Mouse (Mus musculus): ENCODE data around the gene 1700069L16Rik. TPM values are rescaled to one million over a fixed set of nuclear protein-coding genes. Genes with fewer than 3 reads are reported as not detected.

The 1700069L16Rik gene
- total RNA-seq, 2 experiments from 2014 or later: not detected

- no peak for DNase-seq (ENCODE audit: extremely low spot score in 1 of 2, low spot score in 1 of 2)
Measured at GRCm38 (mm10) chr5:113735023-113735344, 10.4 kb upstream of the 1700069L16Rik start.

GRCm38 (mm10) chr5:113734376-113734775 is 9.8 kb upstream of the 1700069L16Rik start:
- DNase-seq (ENCODE audit: extremely low spot score in 1 of 2, low spot score in 1 of 2): no peak

GRCm38 (mm10) chr5:113732182-113732581 is 7.6 kb upstream of the 1700069L16Rik start:
- peak; percentile 51 to 79 for DNase-seq (ENCODE audit: extremely low spot score in 1 of 2, low spot score in 1 of 2)

DNA sequence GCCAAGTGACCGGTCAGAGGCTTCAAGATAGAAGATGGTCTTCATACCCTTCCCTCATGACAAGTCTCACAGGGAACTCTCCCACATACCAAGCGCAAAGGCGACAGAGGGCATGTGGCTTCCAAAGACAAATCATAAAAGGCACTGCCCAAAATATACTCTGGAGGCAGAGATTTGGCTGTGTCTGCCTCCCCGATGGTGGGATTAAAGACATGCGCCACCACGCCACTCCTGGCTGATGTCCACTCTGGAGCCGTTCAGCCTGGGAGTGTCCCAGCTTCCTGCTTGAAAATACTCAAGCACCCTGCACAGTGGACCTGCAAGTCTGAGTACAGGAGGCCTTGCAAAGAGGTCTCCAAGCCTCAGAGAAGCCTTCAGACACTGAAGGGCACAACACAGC is 6.6 kb upstream of the 1700069L16Rik start:
- DNase-seq (ENCODE audit: extremely low spot score in 1 of 2, low spot score in 1 of 2): no peak

DNA sequence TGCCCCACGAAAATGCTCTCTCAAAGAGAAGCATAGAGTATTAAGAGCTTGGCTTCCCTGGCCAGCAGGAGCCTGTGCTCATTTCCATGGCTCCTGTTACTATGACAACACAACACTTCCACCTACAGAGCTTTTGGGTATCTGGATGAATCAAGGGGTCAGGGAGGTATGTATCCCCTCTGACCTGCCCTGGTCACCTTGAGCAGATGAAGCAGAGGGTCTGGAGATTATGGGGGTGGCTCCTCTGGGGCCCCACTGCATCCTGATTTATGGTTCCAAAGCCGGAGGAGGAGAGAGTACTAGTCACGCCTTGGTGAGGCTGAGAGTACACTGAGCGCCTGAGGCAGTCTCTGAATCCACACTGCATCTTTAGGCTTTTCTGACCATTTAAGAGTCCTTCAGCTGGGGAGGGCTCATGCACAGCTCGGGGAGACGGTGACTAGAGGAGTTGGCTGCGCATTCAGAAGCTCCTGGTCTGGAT is 6.1 kb upstream of the 1700069L16Rik start:
- DNase-seq (ENCODE audit: extremely low spot score in 1 of 2, low spot score in 1 of 2): peak in 1 of 2 experiments; percentile 38

DNA sequence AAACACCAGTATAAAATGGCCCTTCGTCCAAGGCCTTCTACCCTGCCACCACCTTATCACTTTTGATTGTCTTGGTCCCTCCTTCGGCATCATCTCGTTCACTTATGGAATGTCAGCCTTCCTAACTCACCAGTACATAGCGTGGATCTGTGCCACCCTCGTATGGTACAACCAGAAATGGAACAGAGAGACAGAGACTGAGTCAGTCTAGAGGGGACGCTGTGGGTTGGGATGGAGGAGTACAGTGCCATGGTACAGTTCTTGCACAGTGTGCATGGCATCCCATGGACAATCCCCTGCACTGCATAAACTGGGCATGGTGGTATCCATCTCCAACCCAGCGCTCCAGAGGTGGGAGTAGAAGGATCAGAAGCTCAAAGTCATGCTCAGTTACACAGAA is 4.1 kb upstream of the 1700069L16Rik start:
- no peak for DNase-seq (ENCODE audit: extremely low spot score in 1 of 2, low spot score in 1 of 2)

- DNase-seq (ENCODE audit: extremely low spot score in 1 of 2, low spot score in 1 of 2): no peak
Measured at GRCm38 (mm10) chr5:113728011-113728410, 3.4 kb upstream of the 1700069L16Rik start.

DNA sequence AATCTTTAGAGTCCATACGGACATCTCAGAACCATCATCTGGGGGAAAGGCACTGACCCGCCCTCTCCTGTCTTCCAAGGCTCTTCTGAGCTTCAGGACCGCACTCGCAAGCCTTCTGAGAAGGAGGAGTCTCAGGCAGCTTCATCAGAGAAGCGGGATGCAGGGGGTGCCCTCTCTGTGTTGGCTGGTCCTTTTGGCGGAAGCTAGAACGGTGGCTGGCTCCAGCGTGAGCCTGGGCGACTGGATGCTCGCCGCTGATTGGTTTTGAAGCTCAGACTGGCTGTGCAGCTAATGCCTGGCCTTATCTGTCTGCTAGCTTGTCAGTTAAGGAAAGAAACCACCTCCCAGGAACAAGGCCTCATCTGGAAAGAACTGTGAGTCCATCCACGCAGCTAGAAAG is 2.7 kb upstream of the 1700069L16Rik start:
- DNase-seq (ENCODE audit: extremely low spot score in 1 of 2, low spot score in 1 of 2): no peak

GRCm38 (mm10) chr5:113726618-113727017 is 2.0 kb upstream of the 1700069L16Rik start:
- DNase-seq (ENCODE audit: extremely low spot score in 1 of 2, low spot score in 1 of 2): no peak

GRCm38 (mm10) chr5:113725417-113725816 is 845 bp upstream of the 1700069L16Rik start:
- no peak for DNase-seq (ENCODE audit: extremely low spot score in 1 of 2, low spot score in 1 of 2)

- no peak for DNase-seq (ENCODE audit: extremely low spot score in 1 of 2, low spot score in 1 of 2)
Measured at GRCm38 (mm10) chr5:113723567-113724237, 870 bp downstream of the 1700069L16Rik start.

DNA sequence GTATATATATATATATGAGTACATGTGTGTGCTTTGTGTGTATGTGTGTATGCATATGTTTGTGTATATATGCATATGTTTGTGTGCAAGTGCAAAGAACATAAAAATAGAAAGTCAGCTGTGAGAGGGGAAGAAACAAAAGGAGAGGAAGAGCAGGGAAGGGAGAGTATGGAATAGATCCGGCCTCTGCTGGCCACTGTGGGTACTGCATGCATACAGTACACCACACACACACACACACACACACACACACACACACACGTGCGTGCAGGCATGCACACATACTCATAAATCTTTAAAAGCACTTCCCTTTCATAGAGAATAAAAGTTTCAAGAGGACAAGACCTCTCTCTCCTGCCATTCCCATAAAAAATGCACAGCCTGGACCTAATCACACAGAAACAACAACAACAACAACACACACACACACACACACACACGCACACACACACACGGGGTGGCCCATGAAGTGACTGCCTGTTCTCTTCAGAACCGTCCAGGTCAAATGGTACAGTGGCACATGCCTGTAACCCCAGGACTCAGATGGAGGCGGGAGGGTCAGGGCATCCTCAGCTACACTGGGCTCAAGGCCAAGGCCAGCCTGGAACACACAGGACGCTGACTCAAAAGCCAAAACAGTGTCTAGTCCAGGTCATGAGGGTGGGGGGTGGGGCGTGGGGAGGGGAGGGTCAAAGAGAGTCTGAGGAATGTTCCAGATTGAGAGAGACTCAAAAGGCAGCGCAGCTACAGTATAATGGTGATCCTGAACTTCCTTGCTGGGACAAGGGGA is 2.2 kb downstream of the 1700069L16Rik start:
- no peak for DNase-seq (ENCODE audit: extremely low spot score in 1 of 2, low spot score in 1 of 2)

- DNase-seq (ENCODE audit: extremely low spot score in 1 of 2, low spot score in 1 of 2): no peak
Measured at GRCm38 (mm10) chr5:113719221-113719661, 5.3 kb downstream of the 1700069L16Rik start.

GRCm38 (mm10) chr5:113716581-113717388 is 7.8 kb downstream of the 1700069L16Rik start:
- no peak for DNase-seq (ENCODE audit: extremely low spot score in 1 of 2, low spot score in 1 of 2)

DNA sequence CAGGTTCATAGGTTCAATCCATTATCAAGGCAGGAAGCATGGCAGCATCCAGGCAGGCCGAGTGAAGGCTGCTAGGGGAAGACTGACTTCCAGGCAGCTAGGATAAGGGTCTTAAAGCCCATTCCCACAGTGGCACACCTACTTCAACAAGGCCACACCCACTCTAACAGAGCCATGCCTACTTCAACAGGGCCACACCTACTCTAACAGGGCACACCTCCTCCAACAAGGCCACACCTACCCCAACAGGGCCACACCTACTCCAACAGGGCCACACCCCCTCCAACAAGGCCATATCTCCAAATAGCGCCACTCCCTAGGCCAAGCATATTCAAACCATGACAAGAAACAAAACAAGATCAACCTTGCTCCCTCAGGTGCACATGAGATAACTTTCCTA is 11.7 kb downstream of the 1700069L16Rik start:
- no peak for DNase-seq (ENCODE audit: extremely low spot score in 1 of 2, low spot score in 1 of 2)

- DNase-seq (ENCODE audit: extremely low spot score in 1 of 2, low spot score in 1 of 2): no peak
Measured at GRCm38 (mm10) chr5:113703803-113704585, 20.6 kb downstream of the 1700069L16Rik start.

DNA sequence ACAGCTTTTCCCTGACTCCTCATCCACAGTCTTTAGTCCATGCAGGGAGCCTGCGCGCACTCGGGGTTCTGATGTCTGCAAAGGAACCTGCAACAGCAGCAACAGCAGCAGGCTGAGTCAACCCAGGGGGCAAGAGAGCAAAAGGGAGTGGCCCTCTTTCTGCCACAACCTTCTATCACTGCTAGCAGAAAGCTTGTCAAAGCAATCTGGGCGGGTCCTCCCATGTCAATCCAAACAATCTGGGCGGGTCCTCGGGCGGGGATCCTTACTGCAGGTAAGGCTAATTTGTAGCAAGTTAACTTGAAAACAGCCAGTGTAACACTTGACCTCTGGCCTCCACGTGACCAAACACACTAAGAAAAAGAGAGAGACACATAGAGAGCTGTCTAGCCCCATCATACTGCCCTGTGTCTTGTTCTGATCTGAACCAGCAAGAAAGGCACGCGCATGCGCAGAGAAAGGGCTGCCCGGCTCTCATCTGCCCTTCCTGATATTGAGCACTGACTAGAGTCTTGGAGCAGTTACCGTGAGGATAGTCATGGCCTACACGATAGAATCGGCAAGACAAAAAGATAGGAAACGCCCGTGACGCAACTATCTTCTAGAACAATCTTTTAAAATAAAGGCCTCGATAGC is 24.1 kb downstream of the 1700069L16Rik start:
- DNase-seq (ENCODE audit: extremely low spot score in 1 of 2, low spot score in 1 of 2): no peak

GRCm38 (mm10) chr5:113694415-113694814 is 30.2 kb downstream of the 1700069L16Rik start:
- no peak for DNase-seq (ENCODE audit: extremely low spot score in 1 of 2, low spot score in 1 of 2)

- no peak for DNase-seq (ENCODE audit: extremely low spot score in 1 of 2, low spot score in 1 of 2)
Measured at GRCm38 (mm10) chr5:113694000-113694399, 30.6 kb downstream of the 1700069L16Rik start.
